Mouse (Mus musculus): ENCODE data around the gene Emid1.

- no peak for TF ChIP-seq POLR2A (IDR thresholded peaks at IDR 0.05; ENCODE audit: borderline replicate concordance, control insufficient read depth, low read depth, low read length)
- TF ChIP-seq CTCF (IDR thresholded peaks at IDR 0.05; ENCODE audit: control insufficient read depth, insufficient read depth, low read length): no peak
Observed at GRCm38 (mm10) chr11:5167311-5167710, 15.3 kb upstream of the Emid1 start.
